Mouse (Mus musculus): ENCODE results near the gene Tmem52. TPM values are rescaled to one million over a fixed set of nuclear protein-coding genes. Genes with fewer than 3 reads are reported as not detected.

The Tmem52 gene
- polyA plus RNA-seq, 1 experiment from 2014 or later: 16.2 TPM

DNA sequence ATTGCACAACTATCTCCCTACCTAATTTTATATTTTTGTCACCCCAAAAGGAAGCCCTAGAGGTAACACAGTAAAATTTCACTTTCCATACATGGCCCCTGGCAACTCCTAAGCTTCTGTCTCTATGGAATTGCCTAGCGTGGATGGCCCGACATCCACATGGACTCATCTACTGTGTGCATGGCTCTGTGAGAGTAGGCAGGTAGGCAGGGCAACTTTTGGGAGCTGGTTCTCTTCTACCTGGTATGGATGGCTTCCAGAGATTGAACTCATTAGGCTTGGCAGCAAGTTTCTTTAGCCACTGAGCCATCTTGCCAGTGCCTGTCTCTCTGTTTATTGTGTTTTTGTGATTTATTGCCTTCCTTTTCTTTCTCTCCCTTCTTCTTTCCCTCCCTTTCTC, 45.9 kb downstream of the Tmem52 start:
- H3K4me2 ChIP-seq (replicated peaks; ENCODE audit: low read depth): no peak overlapping the region
- 91% methylated on average over 2 of the region's 2 CpGs for WGBS

GRCm38 (mm10) chr4:155517948-155518517, 49.1 kb downstream of the Tmem52 start:
- H3K4me2 ChIP-seq (replicated peaks; ENCODE audit: low read depth): no peak overlapping the region
- H3K27me3 ChIP-seq (replicated peaks; ENCODE audit: control insufficient read depth, insufficient read depth, low read length): no peaks in the 10 kb centered on the region
- no peaks in the 10 kb centered on the region for H3K4me1 ChIP-seq (replicated peaks; ENCODE audit: control insufficient read depth, insufficient read depth, low read length)
- ATAC-seq: no peak
- WGBS: 77% methylated on average over 7 of the region's 7 CpGs
- H3K9ac ChIP-seq (ENCODE audit: low read depth, low read length): no peak overlapping the region
- H3K4me3 ChIP-seq (ENCODE audit: low read depth, low read length): no peak overlapping the region
- TF ChIP-seq CTCF (IDR thresholded peaks at IDR 0.05; ENCODE audit: low read depth): peak; percentile 52
- H3K36me3 ChIP-seq (ENCODE audit: control insufficient read depth, insufficient read depth): peaks cover 5% of the 10 kb centered on the region; the same call in 1 of the 2 replicates
- H3K9me3 ChIP-seq (ENCODE audit: control insufficient read depth): no peaks in the 10 kb centered on the region
- H3K27ac ChIP-seq (ENCODE audit: low read depth, low read length): no peak overlapping the region

More for the DNA sequence above, 45.9 kb downstream of the Tmem52 start:
- peaks cover 7% of the 10 kb centered on the region; the same call in 1 of the 2 replicates for H3K36me3 ChIP-seq (ENCODE audit: control insufficient read depth, insufficient read depth)
- H3K9me3 ChIP-seq (ENCODE audit: control insufficient read depth): no peaks in the 10 kb centered on the region
- H3K27me3 ChIP-seq (replicated peaks; ENCODE audit: control insufficient read depth, insufficient read depth, low read length): no peaks in the 10 kb centered on the region
- H3K4me1 ChIP-seq (replicated peaks; ENCODE audit: control insufficient read depth, insufficient read depth, low read length): 0 out of 2 replicates have a peak, but pooled peaks cover 3% of the 10 kb centered on the region
- H3K4me3 ChIP-seq (ENCODE audit: low read depth, low read length): no peak overlapping the region
- H3K9ac ChIP-seq (ENCODE audit: low read depth, low read length): no peak overlapping the region
- ATAC-seq: no peak
- no peak overlapping the region for H3K27ac ChIP-seq (ENCODE audit: low read depth, low read length)
- TF ChIP-seq CTCF (IDR thresholded peaks at IDR 0.05; ENCODE audit: low read depth): no peak

Other genes starting within 250 kb of the Tmem52 start
- 13.3 and 14.0 TPM in 2 replicates for gene Ski, start 246.5 kb upstream of the Tmem52 start, polyA plus RNA-seq (2015; fragmentation: Nextera tagmentation; extraction: Ambion mirVana)
- 54.6 and 57.8 TPM in 2 replicates for gene Faap20, start 219.3 kb upstream of the Tmem52 start, polyA plus RNA-seq (2015; fragmentation: Nextera tagmentation; extraction: Ambion mirVana)
- gene Prkcz, start 107.8 kb upstream of the Tmem52 start, polyA plus RNA-seq (2015; fragmentation: Nextera tagmentation; extraction: Ambion mirVana): 31.7 and 38.8 TPM in 2 replicates
- 0.16 and 0.21 TPM in 2 replicates for gene Gabrd, start 71.0 kb upstream of the Tmem52 start, polyA plus RNA-seq (2015; fragmentation: Nextera tagmentation; extraction: Ambion mirVana)
- gene Cfap74, start 59.9 kb upstream of the Tmem52 start, polyA plus RNA-seq (2015; fragmentation: Nextera tagmentation; extraction: Ambion mirVana): 0.50 and 0.52 TPM in 2 replicates
- gene Gnb1, start 22.2 kb downstream of the Tmem52 start, polyA plus RNA-seq (2015; fragmentation: Nextera tagmentation; extraction: Ambion mirVana): 336 and 354 TPM in 2 replicates
- gene Nadk, start 93.3 kb downstream of the Tmem52 start, polyA plus RNA-seq (2015; fragmentation: Nextera tagmentation; extraction: Ambion mirVana): 46.7 and 49.2 TPM in 2 replicates
- 5.1 and 6.1 TPM in 2 replicates for gene Slc35e2, start 132.3 kb downstream of the Tmem52 start, polyA plus RNA-seq (2015; fragmentation: Nextera tagmentation; extraction: Ambion mirVana)
- gene Cdk11b, start 155.7 kb downstream of the Tmem52 start, polyA plus RNA-seq (2015; fragmentation: Nextera tagmentation; extraction: Ambion mirVana): 60.3 and 73.0 TPM in 2 replicates
- not detected in 2 replicates for gene Gm10563, start 176.3 kb downstream of the Tmem52 start, polyA plus RNA-seq (2015; fragmentation: Nextera tagmentation; extraction: Ambion mirVana)
- gene Mmp23, start 184.3 kb downstream of the Tmem52 start, polyA plus RNA-seq (2015; fragmentation: Nextera tagmentation; extraction: Ambion mirVana): 31.3 and 37.0 TPM in 2 replicates
- gene Mib2, start 200.1 kb downstream of the Tmem52 start, polyA plus RNA-seq (2015; fragmentation: Nextera tagmentation; extraction: Ambion mirVana): 8.2 and 10.5 TPM in 2 replicates
- 5.5 and 6.2 TPM in 2 replicates for gene Fndc10, start 225.2 kb downstream of the Tmem52 start, polyA plus RNA-seq (2015; fragmentation: Nextera tagmentation; extraction: Ambion mirVana)
- gene Ssu72, start 235.7 kb downstream of the Tmem52 start, polyA plus RNA-seq (2015; fragmentation: Nextera tagmentation; extraction: Ambion mirVana): 167 and 171 TPM in 2 replicates

Data from intestine, postnatal 0 days (tissue).